Mouse (Mus musculus): ENCODE results near the gene Idnk. TPM values are rescaled to one million over a fixed set of nuclear protein-coding genes. Genes with fewer than 3 reads are reported as not detected.

Idnk gene
- polyA plus RNA-seq, 1 experiment from 2014 or later: 45.1 TPM

Other genes starting within 250 kb of the Idnk start
- 10.2 and 11.0 TPM in 2 replicates for gene Spock1, start 249.3 kb upstream of the Idnk start, polyA plus RNA-seq (2016; fragmentation: Nextera tagmentation; extraction: Ambion mirVana)
- gene Klhl3, start 44.1 kb upstream of the Idnk start, polyA plus RNA-seq (2016; fragmentation: Nextera tagmentation; extraction: Ambion mirVana): 2.9 and 3.1 TPM in 2 replicates
- 47.1 and 47.4 TPM in 2 replicates for gene Hnrnpa0, start 29.1 kb upstream of the Idnk start, polyA plus RNA-seq (2016; fragmentation: Nextera tagmentation; extraction: Ambion mirVana)
- gene Ubqln1, start 58.0 kb downstream of the Idnk start, polyA plus RNA-seq (2016; fragmentation: Nextera tagmentation; extraction: Ambion mirVana): 129 and 132 TPM in 2 replicates
- 32.4 and 33.3 TPM in 2 replicates for gene Gkap1, start 118.0 kb downstream of the Idnk start, polyA plus RNA-seq (2016; fragmentation: Nextera tagmentation; extraction: Ambion mirVana)
- 0.90 and 1.2 TPM in 2 replicates for gene Kif27, start 201.5 kb downstream of the Idnk start, polyA plus RNA-seq (2016; fragmentation: Nextera tagmentation; extraction: Ambion mirVana)
- gene 2210016F16Rik, start 227.6 kb downstream of the Idnk start, polyA plus RNA-seq (2016; fragmentation: Nextera tagmentation; extraction: Ambion mirVana): 23.7 and 24.3 TPM in 2 replicates
- 29.5 and 31.4 TPM in 2 replicates for gene Rmi1, start 244.6 kb downstream of the Idnk start, polyA plus RNA-seq (2016; fragmentation: Nextera tagmentation; extraction: Ambion mirVana)
- gene Hnrnpk, start 245.7 kb downstream of the Idnk start, polyA plus RNA-seq (2016; fragmentation: Nextera tagmentation; extraction: Ambion mirVana): 1,844 and 1,972 TPM in 2 replicates

Measured in embryonic facial prominence, embryonic 12.5 days (tissue).